Mouse (Mus musculus) kidney, embryonic 16.5 days (tissue): Measurements from ENCODE around the gene Ank. TPM values are rescaled to one million over a fixed set of nuclear protein-coding genes. Genes with fewer than 3 reads are reported as not detected.

ENCODE experiments used
- ATAC-seq: fragments of 200-750 bp; cut with Nextera tagmentation; 2 replicates; pipeline ENCODE4 v1.8.0; 2017; ENCODE audit warnings: moderate TSS enrichment; ENCODE audit not compliant: low FRiP score, low TSS enrichment
- H3K27ac ChIP-seq: fragments of 300-500 bp; sonication (generic); 2 replicates; pipeline ENCODE4 v1.5.1; 2014; ENCODE audit warnings: low read length
- H3K27me3 ChIP-seq: fragments of 300-500 bp; sonication (generic); 2 replicates; pipeline ENCODE4 v1.6.1; 2014; ENCODE audit warnings: low read length, control low read depth, mixed read lengths; ENCODE audit not compliant: insufficient read depth
- H3K36me3 ChIP-seq: fragments of 300-500 bp; sonication (generic); 2 replicates; pipeline ENCODE4 v1.6.1; 2014; ENCODE audit warnings: low read length, control low read depth, mixed read lengths; ENCODE audit not compliant: insufficient read depth
- H3K4me1 ChIP-seq: fragments of 300-500 bp; sonication (generic); 2 replicates; pipeline ENCODE4 v1.6.1; 2014; ENCODE audit warnings: low read length, control low read depth, mixed read lengths; ENCODE audit not compliant: insufficient read depth
- H3K4me2 ChIP-seq: fragments of 300-500 bp; sonication (generic); replicated peaks from 2 replicates; pipeline ENCODE4 v1.6.1; 2014; ENCODE audit warnings: low read depth, low read length
- H3K4me3 ChIP-seq: fragments of 300-500 bp; sonication (generic); 2 replicates; pipeline ENCODE4 v1.5.1; 2014; ENCODE audit warnings: mild to moderate bottlenecking, low read length
- H3K9ac ChIP-seq: fragments of 300-500 bp; sonication (generic); replicated peaks from 2 replicates; pipeline ENCODE4 v1.6.1; 2014; ENCODE audit warnings: low read length
- H3K9me3 ChIP-seq: fragments of 300-500 bp; sonication (generic); 2 replicates; pipeline ENCODE4 v1.6.1; 2016; ENCODE audit warnings: low read length, control low read depth
- WGBS: fragments of 180-500 bp; shearing (Covaris S2); extraction: QIAGEN DNeasy Blood & Tissue Kit; methylation state at CpG from one replicate; pipeline ENCODE4 v1.1.7; 2014; 5-methylcytosine and 5-hydroxymethylcytosine counted together
- polyA plus RNA-seq: library from polyadenylated mRNA; unstranded; fragments of >200 nt; fragmentation: Nextera tagmentation; extraction: Ambion mirVana; gene quantifications from 2 replicates; pipeline ENCODE4 v1.2.1, GENCODE M21; 2015

Gene Ank
- polyA plus RNA-seq, 1 experiment from 2014 or later = 7.2 TPM

- H3K36me3 ChIP-seq = 0 out of 2 replicates have a peak, but pooled peaks cover 3% of the 10 kb centered on the region
- H3K4me3 ChIP-seq = no peak overlapping the region
- no peak overlapping the region for H3K9ac ChIP-seq
- no peak overlapping the region for H3K4me2 ChIP-seq
- 75% methylated on average over 16 of the region's 16 CpGs for WGBS
- no peaks in the 10 kb centered on the region for H3K9me3 ChIP-seq
- no peaks in the 10 kb centered on the region for H3K4me1 ChIP-seq
- no peak for ATAC-seq
- H3K27ac ChIP-seq = no peak overlapping the region
- H3K27me3 ChIP-seq = no peaks in the 10 kb centered on the region
Measured at GRCm38 (mm10) chr15:27577915-27578780, 111.7 kb downstream of the Ank start.

- Histone ChIP-seq H3K36me3 (0 out of 2 replicates have a peak, but pooled peaks cover 3% of the 10 kb centered on the region), H3K9ac (no peak overlapping the region), H3K4me3 (no peak overlapping the region), H3K4me1 (no peaks in the 10 kb centered on the region), H3K4me2 (no peak overlapping the region), H3K9me3 (no peaks in the 10 kb centered on the region), H3K27me3 (no peaks in the 10 kb centered on the region), H3K27ac (no peak overlapping the region)
- WGBS = 91% methylated on average over 6 of the region's 6 CpGs
- ATAC-seq = no peak
Measured at GRCm38 (mm10) chr15:27578918-27579317, 112.4 kb downstream of the Ank start.

GRCm38 (mm10) chr15:27579853-27580252 is 113.4 kb downstream of the Ank start:
- Histone ChIP-seq H3K9me3 (no peaks in the 10 kb centered on the region), H3K36me3 (0 out of 2 replicates have a peak, but pooled peaks cover 3% of the 10 kb centered on the region), H3K9ac (no peak overlapping the region), H3K4me3 (no peak overlapping the region), H3K4me1 (no peaks in the 10 kb centered on the region), H3K4me2 (no peak overlapping the region), H3K27me3 (no peaks in the 10 kb centered on the region), H3K27ac (no peak overlapping the region)
- ATAC-seq = no peak
- WGBS = 82% methylated on average over 2 of the region's 2 CpGs

GRCm38 (mm10) chr15:27580771-27581170 is 114.3 kb downstream of the Ank start:
- 91% methylated on average over 2 of the region's 2 CpGs for WGBS
- H3K4me3 ChIP-seq = no peak overlapping the region

GRCm38 (mm10) chr15:27581640-27582039 is 115.2 kb downstream of the Ank start:
- no peak overlapping the region for H3K27ac ChIP-seq

More at GRCm38 (mm10) chr15:27580771-27581170, 114.3 kb downstream of the Ank start:
- Histone ChIP-seq H3K27me3 (no peaks in the 10 kb centered on the region), H3K4me1 (no peaks in the 10 kb centered on the region), H3K27ac (no peak overlapping the region), H3K9me3 (no peaks in the 10 kb centered on the region), H3K9ac (no peak overlapping the region), H3K4me2 (no peak overlapping the region), H3K36me3 (0 out of 2 replicates have a peak, but pooled peaks cover 3% of the 10 kb centered on the region)
- ATAC-seq = no peak

DNA sequence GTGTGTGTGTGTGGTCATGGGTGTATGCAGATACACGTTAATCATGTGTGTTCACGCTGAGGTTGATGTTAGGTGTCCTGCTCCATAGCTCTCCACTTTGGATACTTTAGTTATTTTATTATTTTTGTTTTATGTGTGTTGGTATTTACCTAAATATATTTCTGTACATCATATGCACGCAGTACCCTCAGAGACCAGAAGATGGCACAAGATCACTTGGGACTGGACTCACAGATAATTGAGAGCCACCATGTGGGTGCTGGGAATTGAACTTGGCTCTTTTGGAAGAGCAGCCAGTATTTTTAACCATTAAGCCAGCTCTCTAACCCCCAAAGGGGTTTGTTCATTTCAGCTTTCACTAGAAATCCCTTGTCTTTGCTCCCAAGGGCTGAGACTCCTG is 116.0 kb downstream of the Ank start:
- H3K4me2 ChIP-seq = no peak overlapping the region
- no peak overlapping the region for H3K4me3 ChIP-seq
- H3K4me1 ChIP-seq = no peaks in the 10 kb centered on the region
- H3K27me3 ChIP-seq = no peaks in the 10 kb centered on the region
- H3K9me3 ChIP-seq = no peaks in the 10 kb centered on the region
- no peak for ATAC-seq
- WGBS = 89% methylated on average over 3 of the region's 3 CpGs
- H3K27ac ChIP-seq = no peak overlapping the region
- H3K36me3 ChIP-seq = 0 out of 2 replicates have a peak, but pooled peaks cover 3% of the 10 kb centered on the region
- no peak overlapping the region for H3K9ac ChIP-seq

More at GRCm38 (mm10) chr15:27581640-27582039, 115.2 kb downstream of the Ank start:
- H3K27me3 ChIP-seq = no peaks in the 10 kb centered on the region
- H3K9ac ChIP-seq = no peak overlapping the region
- no peak overlapping the region for H3K4me2 ChIP-seq
- H3K36me3 ChIP-seq = 0 out of 2 replicates have a peak, but pooled peaks cover 3% of the 10 kb centered on the region
- 56% methylated on average over 3 of the region's 3 CpGs for WGBS
- no peaks in the 10 kb centered on the region for H3K9me3 ChIP-seq
- no peaks in the 10 kb centered on the region for H3K4me1 ChIP-seq
- H3K4me3 ChIP-seq = no peak overlapping the region
- no peak for ATAC-seq

- H3K36me3 ChIP-seq = 0 out of 2 replicates have a peak, but pooled peaks cover 3% of the 10 kb centered on the region
- H3K9ac ChIP-seq = no peak overlapping the region
- WGBS = 84% methylated on average over 4 of the region's 4 CpGs
- no peak overlapping the region for H3K27ac ChIP-seq
- no peak overlapping the region for H3K4me2 ChIP-seq
- no peak for ATAC-seq
- H3K9me3 ChIP-seq = no peaks in the 10 kb centered on the region
- H3K4me3 ChIP-seq = no peak overlapping the region
- no peaks in the 10 kb centered on the region for H3K27me3 ChIP-seq
- H3K4me1 ChIP-seq = no peaks in the 10 kb centered on the region
Measured at GRCm38 (mm10) chr15:27583042-27583441, 116.6 kb downstream of the Ank start.

DNA sequence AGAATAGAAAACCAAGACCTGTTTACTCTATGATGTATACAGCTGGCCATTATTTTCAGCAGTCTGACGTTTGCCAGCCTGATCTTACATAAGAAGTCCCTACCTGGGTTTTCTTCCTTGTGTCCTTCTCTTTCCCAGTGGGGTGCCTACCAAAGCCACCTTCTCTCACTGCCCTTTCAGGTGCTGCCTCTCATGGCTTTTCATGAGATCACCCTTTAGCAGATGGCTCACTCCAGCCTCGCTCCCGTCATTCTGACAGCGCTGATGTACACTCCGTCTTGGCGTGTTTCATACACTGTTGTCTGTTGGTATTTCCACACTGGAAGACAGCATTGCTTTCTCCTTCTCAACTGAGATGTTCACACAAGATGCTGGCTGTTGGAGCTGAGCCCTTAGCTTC is 117.1 kb downstream of the Ank start:
- Histone ChIP-seq H3K36me3 (0 out of 2 replicates have a peak, but pooled peaks cover 3% of the 10 kb centered on the region), H3K27me3 (no peaks in the 10 kb centered on the region), H3K9me3 (no peaks in the 10 kb centered on the region), H3K27ac (no peak overlapping the region), H3K4me1 (no peaks in the 10 kb centered on the region), H3K4me3 (no peak overlapping the region), H3K9ac (no peak overlapping the region), H3K4me2 (no peak overlapping the region)
- ATAC-seq = no peak
- WGBS = 97% methylated on average over 6 of the region's 6 CpGs

- H3K9me3 ChIP-seq = no peaks in the 10 kb centered on the region
- no peaks in the 10 kb centered on the region for H3K4me1 ChIP-seq
- H3K4me3 ChIP-seq = no peak overlapping the region
- H3K36me3 ChIP-seq = peaks cover 10% of the 10 kb centered on the region; the same call in 1 of the 2 replicates
- H3K27me3 ChIP-seq = no peaks in the 10 kb centered on the region
- H3K4me2 ChIP-seq = no peak overlapping the region
- 75% methylated on average over 4 of the region's 4 CpGs for WGBS
- H3K9ac ChIP-seq = no peak overlapping the region
- H3K27ac ChIP-seq = no peak overlapping the region
- ATAC-seq = no peak
Measured at GRCm38 (mm10) chr15:27585466-27586092, 119.1 kb downstream of the Ank start.

DNA sequence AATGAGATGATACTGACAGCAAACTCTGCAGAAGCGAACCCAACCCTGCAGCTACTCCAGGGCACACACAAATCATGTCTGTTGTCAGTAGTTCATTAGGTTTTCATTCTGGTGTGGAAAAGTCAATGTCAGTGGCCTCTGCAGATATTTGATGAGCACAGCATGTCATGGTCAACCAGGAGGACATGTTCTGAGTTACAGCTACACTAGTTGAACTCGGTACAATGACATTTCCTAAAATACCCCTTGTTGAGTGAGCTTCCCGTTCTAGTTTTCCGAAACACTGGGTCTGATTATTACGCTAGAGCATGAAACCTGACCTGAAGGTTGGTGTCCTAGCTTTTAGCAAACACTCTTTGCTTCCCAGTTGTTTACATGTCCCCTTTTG is 119.6 kb downstream of the Ank start:
- Histone ChIP-seq H3K9ac (no peak overlapping the region), H3K4me2 (no peak overlapping the region), H3K4me3 (no peak overlapping the region), H3K36me3 (peaks cover 15% of the 10 kb centered on the region; the same call in 1 of the 2 replicates), H3K4me1 (no peaks in the 10 kb centered on the region), H3K27me3 (no peaks in the 10 kb centered on the region), H3K27ac (no peak overlapping the region), H3K9me3 (no peaks in the 10 kb centered on the region)
- 87% methylated on average over 5 of the region's 5 CpGs for WGBS
- no peak for ATAC-seq
